Mouse (Mus musculus) CH12.LX (cell line): ENCODE measurements around the gene Zfp747. TPM values are rescaled to one million over a fixed set of nuclear protein-coding genes. Genes with fewer than 3 reads are reported as not detected.

ENCODE experiments used
- DNase-seq: peaks from one replicate; pipeline ENCODE4 v3.0.0-alpha.2; 2013; ENCODE audit errors: extremely low read depth
- H3K27ac ChIP-seq: 2 replicates; pipeline ENCODE4 v1.5.1; 2012; ENCODE audit warnings: low read depth, mild to moderate bottlenecking, control low read depth, moderate library complexity; ENCODE audit not compliant: insufficient read depth
- H3K27me3 ChIP-seq: replicated peaks from 2 replicates; pipeline ENCODE3; 2012; ENCODE audit warnings: inconsistent platforms
- H3K36me3 ChIP-seq, 2 experiments: replicated peaks in 1 of 2; 2 replicates each; pipeline versions ENCODE3 to v1.6.1; 2012; ENCODE audit warnings: inconsistent platforms in 1 of 2, low read length in 1 of 2, mild to moderate bottlenecking in 1 of 2, mixed read lengths in 1 of 2, moderate library complexity in 1 of 2; ENCODE audit not compliant: control insufficient read depth in 1 of 2, insufficient read depth in 1 of 2
- H3K4me1 ChIP-seq, 2 experiments: 2 replicates each; pipeline ENCODE4 v1.6.1; 2012; ENCODE audit warnings: inconsistent platforms in 1 of 2, moderate library complexity in 1 of 2; ENCODE audit not compliant: insufficient read depth in 2 of 2, control insufficient read depth in 1 of 2
- H3K4me2 ChIP-seq: 2 replicates; pipeline ENCODE4 v1.6.1; 2012; ENCODE audit warnings: low read depth, mild to moderate bottlenecking, control low read depth; ENCODE audit not compliant: poor library complexity, insufficient read depth, severe bottlenecking
- H3K4me3 ChIP-seq, 3 experiments: fragments of 150-350 bp in 1 of 3; sonication (generic) in 1 of 3; replicated peaks in 1 of 3; 2 replicates each; pipeline versions ENCODE3 to v1.5.1; 2011 to 2012; ENCODE audit warnings: low read depth in 2 of 3, low read length in 2 of 3, mild to moderate bottlenecking in 2 of 3, moderate library complexity in 2 of 3, control low read depth in 1 of 3, improper control_type of control experiment in 1 of 3, inconsistent platforms in 1 of 3, mixed read lengths in 1 of 3; ENCODE audit not compliant: poor library complexity in 1 of 3
- H3K79me2 ChIP-seq: replicated peaks from 2 replicates; pipeline ENCODE4 v1.6.1; 2012; ENCODE audit warnings: mild to moderate bottlenecking, moderate library complexity; ENCODE audit not compliant: control insufficient read depth, poor library complexity, insufficient read depth, severe bottlenecking; ENCODE audit errors: extremely low read depth
- H3K9ac ChIP-seq: 2 replicates; pipeline ENCODE4 v1.6.1; 2012; ENCODE audit warnings: low read depth, mild to moderate bottlenecking, control low read depth, moderate library complexity; ENCODE audit not compliant: insufficient read depth
- H3K9me3 ChIP-seq: replicated peaks from 2 replicates; pipeline ENCODE3; 2012; ENCODE audit warnings: low read length, inconsistent platforms, mixed read lengths
- BHLHE40 ChIP-seq: IDR thresholded peaks from 2 replicates; pipeline ENCODE4 v1.6.1; 2011; ENCODE audit warnings: mild to moderate bottlenecking, low read depth, low read length, improper control_type of control experiment
- CHD1 ChIP-seq: IDR thresholded peaks from 2 replicates; pipeline ENCODE4 v1.6.1; 2012; ENCODE audit warnings: low read depth, low read length, improper control_type of control experiment, inconsistent platforms
- CHD2 ChIP-seq: IDR thresholded peaks from 2 replicates; pipeline ENCODE4 v1.6.1; 2011; ENCODE audit warnings: low read length, improper control_type of control experiment
- CTCF ChIP-seq, 2 experiments: IDR thresholded peaks in 1 of 2; conservative IDR thresholded peaks in 1 of 2; 2 replicates each; pipeline ENCODE4 v1.5.1; 2011 to 2012; ENCODE audit warnings: low read depth in 2 of 2, low read length in 2 of 2, improper control_type of control experiment in 1 of 2, inconsistent platforms in 1 of 2, mild to moderate bottlenecking in 1 of 2, moderate library complexity in 1 of 2
- E2F4 ChIP-seq: IDR thresholded peaks from 2 replicates; pipeline ENCODE4 v1.6.1; 2011; ENCODE audit warnings: low read depth, low read length, improper control_type of control experiment; ENCODE audit not compliant: insufficient replicate concordance
- ELF1 ChIP-seq: IDR thresholded peaks from 2 replicates; pipeline ENCODE4 v1.6.1; 2014; ENCODE audit warnings: low read depth, mild to moderate bottlenecking, inconsistent platforms, low read length, improper control_type of control experiment
- EP300 ChIP-seq: IDR thresholded peaks from 2 replicates; pipeline ENCODE4 v1.6.1; 2011; ENCODE audit warnings: low read length, improper control_type of control experiment
- ETS1 ChIP-seq: conservative IDR thresholded peaks from 2 replicates; pipeline ENCODE4 v1.6.1; 2012; ENCODE audit warnings: low read depth, mild to moderate bottlenecking, inconsistent platforms, low read length, improper control_type of control experiment, moderate library complexity
- GABPA ChIP-seq: IDR thresholded peaks from 2 replicates; pipeline ENCODE4 v1.6.1; 2012; ENCODE audit warnings: low read depth, low read length, improper control_type of control experiment, inconsistent platforms; ENCODE audit not compliant: insufficient replicate concordance
- HCFC1 ChIP-seq: IDR thresholded peaks from 2 replicates; pipeline ENCODE4 v1.6.1; 2012; ENCODE audit warnings: low read depth, mild to moderate bottlenecking, inconsistent platforms, low read length, improper control_type of control experiment
- IRF4 ChIP-seq: IDR thresholded peaks from 2 replicates; pipeline ENCODE4 v1.6.1; 2014; ENCODE audit warnings: low read depth, mild to moderate bottlenecking, inconsistent platforms, low read length, improper control_type of control experiment
- JUN ChIP-seq: IDR thresholded peaks from 2 replicates; pipeline ENCODE4 v1.6.1; 2011; ENCODE audit warnings: low read depth, mild to moderate bottlenecking, low read length, improper control_type of control experiment, moderate library complexity; ENCODE audit not compliant: insufficient read depth
- JUND ChIP-seq: conservative IDR thresholded peaks from 2 replicates; pipeline ENCODE4 v1.6.1; 2011; ENCODE audit warnings: low read depth, low read length, improper control_type of control experiment
- KAT2A ChIP-seq: IDR thresholded peaks from 2 replicates; pipeline ENCODE4 v1.6.1; 2012; ENCODE audit warnings: low read length, improper control_type of control experiment, inconsistent platforms; ENCODE audit not compliant: insufficient replicate concordance
- MAFK ChIP-seq: IDR thresholded peaks from 2 replicates; pipeline ENCODE4 v1.6.1; 2011; ENCODE audit warnings: low read length, improper control_type of control experiment; ENCODE audit not compliant: insufficient replicate concordance
- MAX ChIP-seq: IDR thresholded peaks from 2 replicates; pipeline ENCODE4 v1.6.1; 2011; ENCODE audit warnings: low read length, improper control_type of control experiment
- MAZ ChIP-seq: IDR thresholded peaks from 2 replicates; pipeline ENCODE4 v1.6.1; 2012; ENCODE audit warnings: low read depth, mild to moderate bottlenecking, inconsistent platforms, low read length, improper control_type of control experiment, moderate library complexity
- MEF2A ChIP-seq: IDR thresholded peaks from 2 replicates; pipeline ENCODE4 v1.6.1; 2014; ENCODE audit warnings: low read depth, mild to moderate bottlenecking, inconsistent platforms, low read length, improper control_type of control experiment, borderline replicate concordance
- MXI1 ChIP-seq: IDR thresholded peaks from 2 replicates; pipeline ENCODE4 v1.6.1; 2011; ENCODE audit warnings: mild to moderate bottlenecking, low read depth, low read length, improper control_type of control experiment
- MYC ChIP-seq: IDR thresholded peaks from 2 replicates; pipeline ENCODE4 v1.6.1; 2011; ENCODE audit warnings: low read depth, mild to moderate bottlenecking, improper control_type of control experiment, low read length
- NELFE ChIP-seq: IDR thresholded peaks from 2 replicates; pipeline ENCODE4 v1.6.1; 2011; ENCODE audit warnings: low read depth, low read length, improper control_type of control experiment
- NRF1 ChIP-seq: IDR thresholded peaks from 2 replicates; pipeline ENCODE4 v1.6.1; 2014; ENCODE audit warnings: low read depth, mild to moderate bottlenecking, inconsistent platforms, low read length, improper control_type of control experiment, moderate library complexity
- PAX5 ChIP-seq: IDR thresholded peaks from 2 replicates; pipeline ENCODE4 v1.6.1; 2012; ENCODE audit warnings: low read length, inconsistent platforms, mixed read lengths
- POLR2A ChIP-seq: IDR thresholded peaks from 2 replicates; pipeline ENCODE4 v1.6.1; 2011; ENCODE audit warnings: low read depth, mild to moderate bottlenecking, improper control_type of control experiment, low read length
- POLR2AphosphoS2 ChIP-seq: IDR thresholded peaks from 2 replicates; pipeline ENCODE4 v1.6.1; 2011; ENCODE audit warnings: low read depth, low read length, improper control_type of control experiment
- RAD21 ChIP-seq: IDR thresholded peaks from 2 replicates; pipeline ENCODE4 v1.6.1; 2011; ENCODE audit warnings: low read depth, mild to moderate bottlenecking, low read length, improper control_type of control experiment, moderate library complexity
- RCOR1 ChIP-seq: conservative IDR thresholded peaks from 2 replicates; pipeline ENCODE4 v1.6.1; 2012; ENCODE audit warnings: low read depth, mild to moderate bottlenecking, inconsistent platforms, low read length, improper control_type of control experiment
- SIN3A ChIP-seq: IDR thresholded peaks from 2 replicates; pipeline ENCODE4 v1.6.1; 2012; ENCODE audit warnings: low read length, improper control_type of control experiment, inconsistent platforms
- SMC3 ChIP-seq: IDR thresholded peaks from 2 replicates; pipeline ENCODE4 v1.6.1; 2011; ENCODE audit warnings: low read depth, low read length, improper control_type of control experiment
- TBP ChIP-seq: conservative IDR thresholded peaks from 2 replicates; pipeline ENCODE4 v1.6.1; 2011; ENCODE audit warnings: low read depth, low read length, improper control_type of control experiment
- TCF12 ChIP-seq: IDR thresholded peaks from 2 replicates; pipeline ENCODE4 v1.6.1; 2014; ENCODE audit warnings: low read depth, mild to moderate bottlenecking, inconsistent platforms, low read length, improper control_type of control experiment
- UBTF ChIP-seq: IDR thresholded peaks from 2 replicates; pipeline ENCODE4 v1.6.1; 2012; ENCODE audit warnings: low read depth, mild to moderate bottlenecking, inconsistent platforms, low read length, improper control_type of control experiment, moderate library complexity
- USF1 ChIP-seq: IDR thresholded peaks from 2 replicates; pipeline ENCODE4 v1.6.1; 2014; ENCODE audit warnings: low read depth, mild to moderate bottlenecking, inconsistent platforms, low read length, improper control_type of control experiment
- USF2 ChIP-seq: conservative IDR thresholded peaks from 2 replicates; pipeline ENCODE4 v1.6.1; 2011; ENCODE audit warnings: low read depth, low read length, improper control_type of control experiment
- ZC3H11A ChIP-seq: IDR thresholded peaks from 2 replicates; pipeline ENCODE4 v1.6.1; 2012; ENCODE audit warnings: low read depth, mild to moderate bottlenecking, inconsistent platforms, low read length, improper control_type of control experiment
- ZKSCAN1 ChIP-seq: IDR thresholded peaks from 2 replicates; pipeline ENCODE4 v1.6.1; 2012; ENCODE audit warnings: low read depth, inconsistent platforms, low read length, improper control_type of control experiment, borderline replicate concordance
- ZMIZ1 ChIP-seq: IDR thresholded peaks from 2 replicates; pipeline ENCODE4 v1.6.1; 2012; ENCODE audit warnings: low read depth, mild to moderate bottlenecking, inconsistent platforms, low read length, improper control_type of control experiment
- ZNF384 ChIP-seq: IDR thresholded peaks from 2 replicates; pipeline ENCODE4 v1.6.1; 2012; ENCODE audit warnings: low read depth, low read length, improper control_type of control experiment, inconsistent platforms
- dilution Hi-C: fragments of 300-500 bp; cut with MboI; formaldehyde crosslinking; loops from 2 replicates; pipeline ENCODE4 v1.14.3; 2020; ENCODE audit warnings: low sequenced_read_pairs; ENCODE audit not compliant: extremely low pct_unique_long_range_greater_than_20kb, extremely low pct_ligation_motif_present
- in situ Hi-C: fragments of 300-500 bp; cut with MboI; formaldehyde crosslinking; loops from 3 replicates; pipeline ENCODE4 v1.14.3; 2019; ENCODE audit warnings: low sequenced_read_pairs, low pct_ligation_motif_present, low pct_unique_long_range_greater_than_20kb, mixed read lengths
- polyA plus RNA-seq: library from polyadenylated mRNA; unstranded; fragments of >175 nt; gene quantifications from 2 replicates; pipeline ENCODE4 v1.2.1, GENCODE M21; 2012; ENCODE audit warnings: low read depth; ENCODE audit not compliant: insufficient read length
- total RNA-seq, 2 experiments: library from RNA; depleted of rRNA; stranded (reverse); fragments of 300-350 nt in 1 of 2; fragments of >200 nt in 1 of 2; gene quantifications; 2 replicates each; pipeline ENCODE4 v1.2.3; 2012 to 2014

The Zfp747 gene
- total and polyA plus RNA-seq, 3 experiments: 7.2 to 8.2 (median 7.7) TPM

DNA sequence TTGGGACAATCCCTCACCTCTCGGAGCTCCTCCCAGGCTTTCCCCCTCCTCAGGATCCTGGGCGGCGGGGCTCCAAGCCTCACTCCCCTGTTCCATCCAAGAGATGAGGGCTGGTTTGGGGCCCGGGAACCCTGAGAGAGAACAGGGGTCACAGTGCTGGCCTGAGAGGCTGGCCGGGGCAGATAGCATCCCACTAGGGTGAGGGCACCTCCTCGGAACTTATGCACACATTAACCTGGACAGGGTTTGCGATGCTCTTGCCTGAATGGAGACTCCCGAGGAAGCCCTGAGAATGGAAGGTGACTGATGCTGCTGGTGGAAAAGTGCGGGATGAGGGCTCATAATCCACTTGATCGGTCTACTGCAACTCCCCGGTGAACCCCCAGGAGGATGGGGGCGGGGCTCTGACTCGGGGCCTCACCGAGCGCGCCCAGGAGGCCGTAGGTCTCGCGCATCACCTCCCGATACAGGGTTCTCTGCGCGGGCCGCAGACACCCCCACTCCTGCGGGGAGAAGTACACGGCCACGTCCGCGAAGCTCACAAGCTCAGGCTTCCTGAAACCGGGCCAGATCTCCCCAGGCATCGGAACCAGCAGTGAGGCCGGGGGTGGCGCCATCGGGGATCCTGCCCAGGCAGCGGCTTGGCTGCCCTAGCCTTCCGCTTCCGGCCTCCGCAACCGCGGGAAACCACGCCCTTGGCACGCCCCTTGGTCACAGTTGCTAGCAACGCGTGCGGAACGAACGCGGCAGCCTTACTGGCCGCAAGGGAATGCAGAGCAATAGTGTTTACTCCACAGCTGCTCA lies 45.7 kb upstream of the Zfp747 start, which contains the start of gene Zfp688:
Gene Zfp688 (minus strand): TSS at position 681 of the 804 bp plus-strand sequence.
- H3K79me2 ChIP-seq: peaks cover 5% of the 10 kb centered on the region
- no peaks in the 10 kb centered on the region for H3K9me3 ChIP-seq
- H3K9ac ChIP-seq: peak within 1 kb of the TSS; percentile 67
- H3K4me3 ChIP-seq: peak within 1 kb of the TSS; percentile 56 to 82 (median 82)
- H3K4me2 ChIP-seq: peak within 1 kb of the TSS; percentile 77
- H3K4me1 ChIP-seq: peaks cover 4 to 22% of the 10 kb centered on the region in 2 experiments; a peak in 2 of 4 replicates
- no peak within 1 kb of the TSS; the same call in 1 of the 2 replicates for H3K27ac ChIP-seq
- in situ Hi-C loops (loop anchor here (5.0 kb wide), 1 partner anchor 36 kb away; the partner anchor contains the start of gene Prr14), dilution Hi-C loops (no loop called here)
- H3K27me3 ChIP-seq: peaks cover 8% of the 10 kb centered on the region
- peaks cover 11 to 31% of the 10 kb centered on the region in 2 experiments for H3K36me3 ChIP-seq
- DNase-seq: peak; percentile 93
- TF ChIP-seq ZKSCAN1: no peak
- no peak for TF ChIP-seq EP300
- no peak; a peak in 1 of 4 replicates for TF ChIP-seq CTCF (conservative IDR thresholded peaks at IDR 0.05 in 1 of 2, IDR thresholded peaks at IDR 0.05 in 1 of 2; ENCODE audit: low read depth in 2 of 2, low read length in 2 of 2)
- TF ChIP-seq ZMIZ1: peak; percentile 88
- TF ChIP-seq CHD2: no peak
- TF ChIP-seq TBP: peak; percentile 53; the same call in 1 of the 2 replicates
- TF ChIP-seq ZC3H11A: no peak
- no peak for TF ChIP-seq GABPA
- TF ChIP-seq SMC3: no peak
- TF ChIP-seq MAZ: peak; percentile 2; the same call in 1 of the 2 replicates
- peak; percentile 46; the same call in 1 of the 2 replicates for TF ChIP-seq NRF1
- TF ChIP-seq MXI1: peak; percentile 97
- no peak for TF ChIP-seq IRF4
- TF ChIP-seq CHD1: no peak
- 0 out of 2 replicates have a peak, but pooled peaks have one; percentile 71 for TF ChIP-seq E2F4
- TF ChIP-seq SIN3A: peak; percentile 99
- no peak for TF ChIP-seq KAT2A
- TF ChIP-seq POLR2A: peak; percentile 92
- peak; percentile 73; the same call in 1 of the 2 replicates for TF ChIP-seq TCF12
- TF ChIP-seq MAFK: no peak
- peak; percentile 95 for TF ChIP-seq ELF1
- no peak for TF ChIP-seq USF1
- TF ChIP-seq NELFE: peak; percentile 93
- peak; percentile 93 for TF ChIP-seq MAX
- TF ChIP-seq JUND: no peak
- peak; percentile 70; the same call in 1 of the 2 replicates for TF ChIP-seq POLR2AphosphoS2
- peak; percentile 75 for TF ChIP-seq HCFC1
- no peak for TF ChIP-seq ZNF384
- peak; percentile 49; the same call in 1 of the 2 replicates for TF ChIP-seq MEF2A
- TF ChIP-seq USF2: no peak
- TF ChIP-seq UBTF: no peak
- TF ChIP-seq MYC: peak; percentile 52; the same call in 1 of the 2 replicates
- no peak for TF ChIP-seq RAD21
- TF ChIP-seq ETS1: peak; percentile 51; the same call in 1 of the 2 replicates
- TF ChIP-seq RCOR1: no peak
- no peak for TF ChIP-seq JUN
- TF ChIP-seq PAX5: no peak
- TF ChIP-seq BHLHE40: peak; percentile 90
